Mouse (Mus musculus) urinary bladder, postnatal 10 days (tissue): ENCODE measurements around the gene Meltf.
A peak's percentile ranks its signal among the peaks of the same experiment; 100 is the strongest.
"Not testable (repeated sequence)": the region's sequence is repeated elsewhere in the genome, so short reads cannot be mapped to it uniquely, and the experiment has no call there.

Experiments used
- DNase-seq: peaks from one replicate; pipeline ENCODE4 v3.0.0; 2022; ENCODE audit warnings: low spot score

Gene Meltf

DNA sequence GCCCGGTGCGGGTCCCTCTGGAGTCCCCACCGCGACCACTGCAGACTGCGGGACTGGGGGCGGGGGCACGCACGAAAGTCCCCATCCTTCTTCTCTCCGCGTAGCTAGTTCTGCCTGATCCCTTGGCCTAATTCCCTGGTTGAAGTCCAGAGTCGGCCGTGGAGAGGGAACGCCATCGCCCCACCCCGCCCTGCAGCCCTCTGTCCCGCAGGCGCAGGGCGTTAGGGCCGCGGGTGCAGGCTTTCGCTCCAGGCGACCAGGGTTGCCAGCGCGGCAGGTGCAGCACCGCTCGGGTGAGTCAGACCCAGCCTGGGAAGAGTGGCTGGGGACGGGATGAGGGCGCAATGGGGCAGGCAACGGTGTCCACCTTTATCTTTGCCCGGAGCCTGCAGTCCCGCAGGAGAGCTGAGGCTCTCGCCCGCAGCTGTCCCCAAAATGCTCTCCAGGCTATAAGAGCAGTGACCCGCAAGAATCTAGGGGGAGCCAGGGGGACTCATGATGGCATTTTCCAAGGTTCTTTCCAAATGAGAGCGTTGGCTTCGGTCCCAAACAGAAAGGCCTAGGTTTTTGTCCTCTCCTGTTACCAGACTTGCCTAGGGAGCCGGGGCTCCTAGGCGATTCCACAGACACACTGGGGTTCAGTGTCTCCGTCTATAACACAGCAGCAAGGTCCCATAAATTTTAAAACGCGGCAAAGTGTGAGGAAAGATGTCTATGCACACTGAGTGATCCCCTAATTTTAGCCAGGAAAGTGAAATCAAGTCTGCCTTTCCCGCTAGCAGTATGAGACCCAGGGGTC, 55.3 kb downstream of the Meltf start, which contains the start of gene Pigz:
Pigz (plus strand) TSS at position 101 of the 799 bp plus-strand sequence.
- no peak for DNase-seq

DNA sequence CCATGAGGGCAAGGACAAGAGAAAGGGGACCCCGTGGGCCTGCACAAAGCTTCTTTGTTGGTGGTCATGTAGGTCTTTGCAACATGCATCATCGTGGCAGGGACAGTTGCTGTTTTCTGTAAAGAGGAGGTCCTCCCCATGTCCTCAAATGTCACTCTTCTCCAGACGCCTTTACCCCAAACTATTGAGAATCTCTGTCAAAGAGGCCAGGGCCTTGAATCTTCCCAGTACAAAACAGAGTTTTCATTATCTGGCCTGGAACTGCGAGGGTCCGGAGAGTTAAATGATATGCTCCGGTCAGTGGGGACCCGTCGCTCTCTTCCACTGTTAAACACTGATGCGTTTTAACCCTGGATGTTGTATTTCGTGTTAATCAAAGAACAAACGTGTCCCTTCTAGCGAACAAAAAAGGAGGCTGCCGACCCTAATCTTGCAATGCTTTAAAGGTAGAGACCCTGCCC, 56.0 kb downstream of the Meltf start:
- DNase-seq = no peak

DNA sequence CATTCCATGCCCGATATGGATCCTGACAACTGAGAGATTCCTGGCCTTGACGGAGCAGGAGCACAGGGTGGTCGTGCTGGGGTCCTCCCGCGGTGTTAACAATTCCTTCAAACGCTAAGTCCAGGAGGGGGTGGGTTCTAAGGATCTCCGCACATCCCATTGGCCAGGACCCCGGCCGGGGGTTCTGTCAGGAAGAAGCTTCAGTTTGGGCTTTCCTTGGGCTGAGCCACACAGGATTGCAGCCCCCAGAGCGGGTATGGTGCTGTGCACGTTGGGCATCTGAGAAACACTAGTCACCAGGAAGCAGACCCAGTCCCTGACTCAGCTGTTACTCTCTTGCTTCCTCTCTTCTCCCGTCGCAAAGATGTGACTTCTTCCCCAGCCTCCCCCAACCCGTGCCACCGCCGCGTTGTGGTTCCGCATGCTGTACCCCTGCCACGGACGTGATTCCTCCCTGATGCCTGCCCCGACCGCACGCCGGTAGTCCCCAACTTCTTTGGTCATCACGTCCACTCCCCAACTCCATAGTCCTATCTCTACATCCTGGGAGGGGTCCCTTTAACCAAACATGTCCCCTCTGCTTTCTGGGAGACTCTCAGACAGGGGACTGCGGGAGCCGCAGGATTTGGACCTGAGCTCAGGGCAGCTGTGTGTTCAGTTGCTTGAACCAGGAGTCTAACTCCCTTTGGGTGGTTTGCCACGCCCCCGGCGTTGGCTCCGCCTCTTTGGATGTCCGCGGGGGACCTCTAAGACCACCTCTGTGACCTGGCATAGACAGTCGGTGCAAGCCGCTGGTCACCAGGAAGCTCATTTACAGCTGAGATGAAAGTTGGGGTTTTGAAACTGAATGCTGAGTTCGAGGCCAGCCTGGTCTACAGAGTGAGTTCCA, 56.7 kb downstream of the Meltf start:
- DNase-seq = no peak

DNA sequence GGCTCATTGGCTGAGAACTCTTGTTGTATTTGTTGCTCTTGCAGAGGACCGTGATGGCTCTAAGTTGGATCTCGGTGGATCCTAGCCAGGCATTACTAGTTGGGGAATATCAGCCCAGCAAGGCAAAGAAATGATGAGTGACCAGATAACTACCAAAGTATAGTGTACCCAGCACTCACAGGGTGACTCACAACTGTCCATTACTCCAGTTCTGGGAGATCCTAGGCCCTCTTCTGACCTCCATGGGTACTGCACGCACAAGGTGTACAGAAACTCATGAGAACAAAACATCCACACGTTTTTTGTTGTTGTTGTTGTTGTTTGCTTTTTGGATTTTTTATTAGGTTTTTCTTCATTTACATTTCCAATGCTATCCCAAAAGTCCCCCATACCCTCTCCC, 58.0 kb downstream of the Meltf start:
- DNase-seq = no peak

DNA sequence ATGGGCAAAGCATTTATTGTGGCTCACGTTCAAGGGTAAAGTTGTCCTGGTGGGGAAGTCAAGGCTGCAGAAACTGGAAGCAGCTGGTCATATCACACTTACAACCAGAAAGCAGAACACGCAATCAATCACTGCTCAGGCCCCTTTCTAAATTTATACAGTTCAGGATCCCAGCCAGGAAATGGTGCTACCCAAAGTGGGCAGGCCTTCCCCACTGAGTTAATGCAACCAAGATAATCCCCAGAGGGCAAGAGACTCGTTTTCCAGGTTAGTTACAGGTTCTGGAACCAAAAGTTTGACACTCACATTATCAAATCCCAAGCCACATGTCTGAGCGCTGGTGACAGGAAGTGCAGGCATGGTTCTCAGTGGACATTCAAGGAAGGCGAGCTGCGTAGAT, 60.2 kb downstream of the Meltf start:
- no peak for DNase-seq

DNA sequence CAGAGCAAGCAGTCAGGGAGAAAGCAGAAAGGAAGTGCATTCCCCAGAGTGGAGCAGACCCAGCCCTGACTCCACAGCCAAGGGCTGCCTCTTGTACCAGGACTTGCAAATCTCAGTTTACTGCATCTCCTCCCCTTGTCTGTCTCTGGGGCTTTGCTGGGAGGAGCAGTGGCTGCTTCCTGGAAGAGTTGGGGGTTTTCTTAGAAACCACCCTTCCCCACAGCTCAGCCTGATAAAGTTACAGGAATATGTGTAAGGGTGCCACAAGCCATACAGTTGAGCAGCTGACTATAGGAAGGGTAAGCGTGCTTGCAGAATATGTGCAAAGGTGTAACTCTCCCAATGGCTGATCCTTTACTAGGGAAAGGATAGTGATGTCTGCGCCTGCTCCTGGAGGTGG, 62.0 kb downstream of the Meltf start:
- no peak for DNase-seq

DNA sequence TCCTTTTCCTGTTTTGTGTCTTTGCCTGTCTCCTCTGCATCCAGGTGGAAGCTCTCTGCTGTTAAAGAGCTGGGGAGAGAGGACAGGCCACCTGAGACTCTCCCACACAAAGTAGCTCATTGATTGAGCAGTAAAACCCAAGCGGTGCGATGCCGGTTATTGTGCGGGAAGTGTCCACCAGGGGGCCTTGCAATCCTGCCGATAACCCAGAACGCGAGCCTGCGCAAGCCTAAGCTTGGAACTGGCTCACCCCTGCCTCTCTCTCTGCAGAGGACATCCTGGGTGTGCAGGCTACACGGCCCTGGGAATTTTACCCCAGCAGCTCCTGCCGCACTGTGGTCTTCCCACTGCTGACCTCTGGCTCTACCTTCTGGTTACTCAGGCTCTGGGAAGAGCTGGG, 65.4 kb downstream of the Meltf start:
- DNase-seq = no peak

DNA sequence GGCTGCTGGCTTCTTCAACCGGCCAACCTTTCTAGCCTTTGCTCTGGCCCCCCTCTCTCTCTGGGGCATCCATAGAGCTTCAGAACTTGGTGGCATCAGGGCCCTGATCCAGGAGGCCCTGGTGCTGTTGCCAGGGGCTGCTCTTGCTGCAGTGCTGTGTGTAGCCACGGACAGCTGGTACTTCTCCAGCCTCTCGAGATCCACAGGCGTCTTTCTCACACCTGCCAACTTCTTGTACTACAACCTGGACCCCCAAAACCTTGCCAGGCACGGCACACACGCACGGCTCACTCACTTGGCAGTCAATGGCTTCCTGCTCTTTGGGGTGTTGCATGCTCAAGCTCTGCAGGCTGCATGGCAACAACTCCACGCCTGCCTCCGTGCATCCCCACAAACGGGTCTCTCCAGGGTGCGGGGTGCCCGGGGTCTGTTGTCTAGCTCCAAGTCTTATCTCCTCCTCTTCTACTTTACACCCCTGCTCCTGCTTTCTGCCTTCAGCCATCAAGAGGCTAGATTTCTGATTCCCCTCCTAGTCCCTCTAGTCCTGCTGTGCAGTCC, 66.2 kb downstream of the Meltf start:
- DNase-seq = no peak

DNA sequence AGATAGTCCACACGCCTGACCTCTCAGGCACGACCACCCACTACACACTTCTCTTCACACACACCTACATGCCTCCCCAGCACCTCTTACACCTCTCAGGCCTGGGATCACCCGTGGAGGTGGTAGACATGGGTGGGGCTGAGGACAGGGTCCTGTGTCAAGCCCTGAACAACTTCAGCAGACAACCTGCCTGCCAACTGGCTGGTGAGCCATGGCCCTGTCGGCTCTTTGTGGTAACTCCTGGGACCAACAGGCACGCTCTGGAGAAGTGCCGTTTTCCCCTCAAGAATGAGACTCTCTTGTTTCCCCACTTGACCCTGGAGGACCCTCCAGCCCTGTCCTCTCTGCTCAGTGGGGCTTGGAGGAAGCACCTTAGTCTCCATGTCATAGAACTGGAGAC, 66.8 kb downstream of the Meltf start:
- DNase-seq = no peak

DNA sequence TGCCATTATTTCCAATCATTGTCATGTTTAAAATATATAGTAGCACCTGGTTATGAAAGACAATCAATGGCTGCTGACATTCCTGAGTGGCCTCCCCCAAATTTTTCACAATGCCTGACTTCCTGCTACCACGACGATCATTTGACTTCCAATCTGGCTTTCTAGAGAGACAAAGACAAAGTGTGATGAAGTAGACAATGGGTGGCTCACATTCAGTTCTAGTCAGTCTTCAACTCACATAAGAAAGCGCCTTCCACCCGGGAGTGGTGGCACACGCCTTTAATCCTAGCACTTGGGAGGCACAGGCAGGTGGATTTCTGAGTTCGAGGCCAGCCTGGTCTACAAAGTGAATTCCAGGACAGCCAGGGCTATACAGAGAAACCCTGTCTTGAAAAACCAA, 67.4 kb downstream of the Meltf start:
- DNase-seq = not testable (repeated sequence)

DNA sequence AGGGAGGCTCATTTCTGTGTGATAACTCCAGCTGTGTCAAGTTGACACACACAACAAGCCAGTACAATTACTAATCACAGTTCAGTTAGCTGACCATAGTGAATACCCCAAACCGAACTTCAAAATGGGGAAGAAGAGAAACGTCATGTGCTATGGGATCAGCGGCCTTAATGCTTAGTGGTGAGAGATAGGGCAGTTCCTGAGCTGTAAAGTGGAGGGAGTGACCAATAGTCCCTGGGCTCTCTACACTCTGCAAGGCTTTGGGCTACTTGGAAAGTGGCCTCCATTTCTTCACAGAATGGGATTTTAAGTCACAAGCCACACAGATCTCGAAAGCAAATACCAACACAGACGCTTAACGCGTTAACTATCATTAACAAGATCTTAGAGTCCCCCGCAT, 68.7 kb downstream of the Meltf start:
- no peak for DNase-seq

DNA sequence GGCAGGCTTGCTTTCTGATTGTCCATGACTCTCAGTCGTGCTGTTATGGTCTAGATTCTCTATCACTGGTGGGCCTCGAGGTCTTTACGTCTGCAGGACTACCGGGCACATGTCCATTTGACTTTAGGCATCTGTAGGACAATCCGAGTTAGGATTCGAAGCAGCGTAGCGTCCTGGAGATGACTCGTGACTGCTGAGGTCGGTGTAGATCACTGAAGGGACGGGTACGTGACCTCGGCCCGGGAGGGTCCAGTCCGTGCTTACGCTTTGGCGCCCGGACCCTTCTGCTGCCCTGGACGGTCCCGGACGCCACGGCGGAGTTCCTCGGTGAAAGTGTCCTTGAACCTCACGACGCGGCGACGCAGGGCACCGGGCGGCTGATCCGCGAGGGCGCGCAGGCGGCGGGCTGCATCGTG, 69.3 kb downstream of the Meltf start:
- no peak for DNase-seq

DNA sequence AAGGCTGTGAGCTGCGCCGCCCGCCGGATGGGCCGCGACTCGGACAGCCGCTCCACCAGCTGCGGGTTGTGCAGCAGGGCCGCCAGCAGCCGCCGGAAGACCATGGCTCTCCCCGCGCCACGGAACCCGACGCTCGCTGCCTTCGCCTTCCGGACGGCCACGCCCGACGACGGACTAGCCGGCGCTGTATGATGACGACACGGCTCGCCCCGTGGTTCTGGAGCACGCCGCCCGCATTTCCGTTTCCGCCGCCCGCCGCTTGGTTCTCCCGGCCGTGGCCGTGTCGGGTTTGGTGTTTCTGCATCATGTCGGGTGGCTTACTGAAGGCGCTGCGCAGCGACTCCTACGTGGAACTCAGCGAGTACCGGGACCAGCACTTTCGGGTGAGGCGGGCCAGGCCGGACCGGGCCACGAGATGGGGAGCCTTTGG, 69.8 kb downstream of the Meltf start, which contains the start of the genes 0610012G03Rik and Ncbp2:
0610012G03Rik (minus strand) TSS at position 150 of the 430 bp plus-strand sequence.
Ncbp2 (plus strand) TSS at position 169 of the 430 bp plus-strand sequence.
- DNase-seq = peak; percentile 94
